Mouse (Mus musculus): ENCODE results near the gene Wnt5a.

Wnt5a gene

GRCm38 (mm10) chr14:28509441-28510340, 5.1 kb downstream of the Wnt5a start:
- no peak for DNase-seq (ENCODE audit: low read depth)

GRCm38 (mm10) chr14:28510341-28511028, 5.9 kb downstream of the Wnt5a start:
- DNase-seq (ENCODE audit: low read depth), result no peak

GRCm38 (mm10) chr14:28511029-28511651, 6.6 kb downstream of the Wnt5a start:
- no peak for DNase-seq (ENCODE audit: low read depth)

- DNase-seq (ENCODE audit: low read depth), result no peak
Observed at GRCm38 (mm10) chr14:28512805-28513590, 8.4 kb downstream of the Wnt5a start.

GRCm38 (mm10) chr14:28514171-28514570, 9.6 kb downstream of the Wnt5a start:
- no peak for DNase-seq (ENCODE audit: low read depth)

- no peak for DNase-seq (ENCODE audit: low read depth)
Observed at GRCm38 (mm10) chr14:28515331-28515730, 10.8 kb downstream of the Wnt5a start.

GRCm38 (mm10) chr14:28517631-28518560, 13.3 kb downstream of the Wnt5a start:
- DNase-seq (ENCODE audit: low read depth), result no peak

- DNase-seq (ENCODE audit: low read depth), result no peak
Observed at GRCm38 (mm10) chr14:28521106-28521505, 16.6 kb downstream of the Wnt5a start.

GRCm38 (mm10) chr14:28522611-28523010, 18.1 kb downstream of the Wnt5a start:
- DNase-seq (ENCODE audit: low read depth), result no peak

GRCm38 (mm10) chr14:28525566-28525965, 21.0 kb downstream of the Wnt5a start:
- DNase-seq (ENCODE audit: low read depth), result no peak

- DNase-seq (ENCODE audit: low read depth), result no peak
Observed at GRCm38 (mm10) chr14:28528151-28528685, 23.7 kb downstream of the Wnt5a start.

- DNase-seq (ENCODE audit: low read depth), result no peak
Observed at GRCm38 (mm10) chr14:28531531-28531930, 27.0 kb downstream of the Wnt5a start.

GRCm38 (mm10) chr14:28532943-28533342, 28.4 kb downstream of the Wnt5a start:
- DNase-seq (ENCODE audit: low read depth), result peak; percentile 95

GRCm38 (mm10) chr14:28533876-28534275, 29.3 kb downstream of the Wnt5a start:
- no peak for DNase-seq (ENCODE audit: low read depth)

- peak; percentile 12 for DNase-seq (ENCODE audit: low read depth)
Observed at GRCm38 (mm10) chr14:28535814-28536213, 31.3 kb downstream of the Wnt5a start.

GRCm38 (mm10) chr14:28539577-28539976, 35.0 kb downstream of the Wnt5a start:
- DNase-seq (ENCODE audit: low read depth), result no peak

GRCm38 (mm10) chr14:28542117-28542741, 37.7 kb downstream of the Wnt5a start:
- no peak for DNase-seq (ENCODE audit: low read depth)

GRCm38 (mm10) chr14:28561861-28562260, 57.3 kb downstream of the Wnt5a start:
- no peak for DNase-seq (ENCODE audit: low read depth)
